Mouse (Mus musculus) cerebellum, adult (tissue): ENCODE data around the gene Myh9.
A peak's percentile ranks its signal among the peaks of the same experiment; 100 is the strongest.
"Not testable (repeated sequence)": the region's sequence is repeated elsewhere in the genome, so short reads cannot be mapped to it uniquely, and the experiment has no call there.

ENCODE experiments used
- ATAC-seq: cut with Nextera tagmentation; 2 replicates; pipeline ENCODE4 v1.9.2; 2017; ENCODE audit warnings: mild to moderate bottlenecking, moderate library complexity, mixed read lengths; ENCODE audit not compliant: insufficient number of reproducible peaks, low FRiP score, low TSS enrichment

Myh9 gene

GRCm38 (mm10) chr15:77872996-77873395, 31.0 kb upstream of the Myh9 start:
- ATAC-seq, result no peak

DNA sequence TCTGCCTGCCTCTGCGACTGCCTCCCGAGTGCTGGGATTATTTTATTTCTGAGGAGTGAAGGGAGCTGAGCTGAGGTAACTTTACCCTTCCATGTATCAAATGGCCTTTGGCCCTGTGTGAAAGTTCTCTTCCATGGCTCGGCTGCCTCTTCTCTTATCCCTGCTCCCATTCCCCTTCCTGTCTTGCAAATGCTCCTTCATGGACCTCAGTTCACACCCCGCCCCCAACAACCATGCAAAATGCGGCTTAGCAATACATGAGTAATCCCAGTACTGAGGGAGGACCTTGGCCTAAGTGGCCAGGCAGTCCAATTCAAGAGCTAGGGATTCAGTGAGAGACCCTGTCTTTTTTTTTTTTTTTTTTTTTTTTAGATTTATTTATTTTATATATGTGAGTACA, 26.4 kb upstream of the Myh9 start:
- ATAC-seq, result no peak

- ATAC-seq, result not testable (repeated sequence)
Observed at GRCm38 (mm10) chr15:77867231-77867968, 25.4 kb upstream of the Myh9 start.

DNA sequence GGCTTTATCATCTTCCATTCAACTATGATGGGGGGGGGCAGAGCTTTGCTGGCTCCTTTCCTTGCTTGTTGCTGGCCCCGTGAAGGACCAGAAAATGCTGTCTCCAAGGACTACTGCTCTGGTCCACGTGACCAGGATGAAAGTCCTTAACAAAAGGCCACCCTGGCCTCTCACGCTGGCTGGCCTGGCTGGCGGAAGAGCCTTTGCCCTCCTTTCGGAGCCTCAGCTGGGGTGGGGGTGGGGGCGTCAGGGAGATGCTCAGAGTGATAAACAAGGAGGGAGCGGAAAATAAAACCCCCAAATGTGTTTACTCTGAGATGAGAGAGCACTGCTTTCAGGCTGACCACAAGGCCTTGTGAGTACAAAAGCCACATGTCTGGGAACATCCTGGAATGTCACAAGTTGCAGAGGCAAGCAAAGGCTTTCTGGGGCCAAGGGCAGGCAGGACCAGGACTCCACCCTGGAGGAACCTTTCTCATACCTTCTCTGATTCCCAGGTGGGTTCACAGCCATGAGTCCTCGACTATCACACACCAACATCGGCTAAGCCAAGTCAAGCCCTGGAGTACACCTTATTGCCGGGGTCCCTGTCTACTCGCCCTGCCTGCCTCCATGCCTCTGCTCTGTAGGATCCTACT, 24.7 kb upstream of the Myh9 start:
- ATAC-seq, result no peak

DNA sequence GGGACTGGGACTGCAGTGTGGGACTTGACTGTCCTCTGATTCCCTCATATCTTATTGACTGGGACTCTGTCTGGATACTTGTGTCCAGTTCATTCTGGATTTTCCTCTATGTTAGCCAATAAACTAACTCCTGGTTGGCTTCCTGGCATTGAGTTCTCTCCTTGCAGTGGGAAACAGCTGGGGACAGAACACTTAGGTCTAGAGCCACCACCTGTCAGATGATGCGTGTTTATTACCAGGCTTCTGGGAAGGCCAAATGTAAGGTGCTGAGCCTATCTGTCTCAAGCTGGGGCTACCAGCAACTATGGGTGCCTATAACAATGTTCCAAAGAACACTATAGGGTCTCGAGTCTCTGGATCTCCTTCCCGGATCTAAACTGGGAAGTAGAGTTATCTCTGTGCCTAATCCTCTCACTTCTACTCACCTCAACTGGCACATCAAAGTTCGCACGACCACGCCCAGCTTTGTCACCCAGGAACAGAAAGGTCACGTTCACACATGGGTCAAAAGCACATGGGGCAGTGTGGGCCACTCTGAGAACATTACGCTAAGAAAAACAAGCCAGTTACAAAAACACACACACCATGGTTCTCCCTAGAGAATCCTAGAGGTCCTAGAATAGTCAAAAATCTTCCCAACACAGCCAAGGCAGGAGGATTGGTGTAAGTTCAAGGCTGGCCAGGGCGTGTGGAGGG, 22.2 kb upstream of the Myh9 start:
- no peak for ATAC-seq

DNA sequence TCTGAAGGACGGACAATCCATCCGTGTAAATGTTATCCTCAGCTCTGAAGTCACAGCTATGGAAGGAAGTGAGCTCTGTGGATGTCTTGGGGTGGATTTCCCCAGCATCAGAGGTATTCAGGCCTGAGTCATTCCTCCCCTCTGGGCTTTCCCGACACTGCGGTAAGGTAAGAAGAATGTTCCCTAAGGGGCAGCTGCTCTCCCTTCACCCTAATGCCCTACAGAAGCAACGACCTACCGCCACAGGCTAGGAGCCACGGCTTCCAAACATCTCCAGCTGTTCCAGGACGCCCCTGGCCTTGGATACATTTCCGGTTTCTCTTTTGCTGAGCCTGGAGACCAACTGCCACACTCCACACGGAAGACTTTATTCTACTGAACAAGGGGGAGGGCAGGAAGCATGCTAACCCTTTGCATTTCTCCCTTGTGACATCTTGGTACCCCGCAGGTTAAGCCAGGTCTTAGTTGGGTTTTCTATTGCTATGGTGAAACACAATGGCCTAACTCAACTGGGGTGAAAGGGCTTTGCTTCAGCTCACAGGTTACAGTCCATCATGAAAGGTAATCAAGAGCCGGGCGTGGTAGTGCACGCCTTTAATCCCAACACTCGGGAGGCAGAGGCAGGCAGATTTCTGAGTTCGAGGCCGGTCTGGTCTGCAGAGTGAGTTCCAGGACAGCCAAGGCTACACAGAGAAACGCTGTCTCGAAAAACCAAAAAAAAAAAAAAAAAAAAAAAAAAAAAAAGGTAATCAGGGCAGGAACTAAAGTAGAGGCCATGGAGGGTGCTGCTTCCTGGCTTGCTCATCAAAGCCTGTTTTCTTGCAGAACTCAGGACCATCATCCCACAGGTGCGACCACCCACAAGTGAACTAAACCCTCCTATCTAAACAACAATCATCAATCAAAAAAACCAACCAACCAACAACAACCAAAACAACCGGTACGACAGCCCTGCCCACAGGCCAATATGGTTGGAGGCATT, 21.3 kb upstream of the Myh9 start:
- no peak for ATAC-seq

- no peak for ATAC-seq
Observed at GRCm38 (mm10) chr15:77860081-77860665, 18.2 kb upstream of the Myh9 start.

GRCm38 (mm10) chr15:77857662-77858156, 15.7 kb upstream of the Myh9 start:
- ATAC-seq, result peak; percentile 97

DNA sequence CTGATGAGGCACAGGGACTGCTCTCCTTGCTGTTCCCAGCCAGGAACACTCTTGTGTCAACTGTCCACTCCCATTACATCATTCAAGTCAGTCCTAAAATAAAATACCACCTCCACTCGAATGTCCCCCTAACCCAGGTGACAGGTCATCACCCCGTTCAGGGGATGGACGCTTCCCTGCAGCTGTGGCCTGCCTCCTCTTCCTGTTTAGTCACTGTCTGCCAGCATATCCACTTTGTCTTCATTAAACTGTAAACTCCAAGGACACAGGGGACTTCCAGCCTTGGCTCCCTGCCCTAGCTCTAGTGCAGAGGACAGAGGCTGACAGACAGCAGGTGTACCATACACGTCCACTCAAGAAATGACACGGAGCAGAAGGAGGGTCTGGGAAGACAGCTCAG, 14.6 kb upstream of the Myh9 start:
- no peak for ATAC-seq

DNA sequence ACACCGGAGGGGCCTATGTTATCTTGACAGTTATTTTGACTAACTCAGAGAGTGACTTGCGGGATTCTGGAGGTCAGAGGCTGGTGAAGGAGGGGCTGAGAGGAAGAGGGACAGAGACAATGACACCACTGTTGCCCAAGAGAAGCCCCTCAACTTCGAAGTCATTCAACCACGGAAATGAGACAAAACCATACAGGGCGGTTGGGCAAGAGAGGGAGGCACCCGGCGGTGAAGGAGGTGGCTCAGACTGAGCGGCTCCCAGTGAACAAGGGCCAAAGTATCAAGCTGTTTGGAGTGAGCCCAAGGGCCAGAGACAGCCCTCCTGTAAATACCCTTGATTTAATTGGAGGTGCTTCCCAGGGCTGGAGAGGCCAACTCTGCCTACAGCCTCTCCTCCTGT, 13.3 kb upstream of the Myh9 start:
- no peak for ATAC-seq

DNA sequence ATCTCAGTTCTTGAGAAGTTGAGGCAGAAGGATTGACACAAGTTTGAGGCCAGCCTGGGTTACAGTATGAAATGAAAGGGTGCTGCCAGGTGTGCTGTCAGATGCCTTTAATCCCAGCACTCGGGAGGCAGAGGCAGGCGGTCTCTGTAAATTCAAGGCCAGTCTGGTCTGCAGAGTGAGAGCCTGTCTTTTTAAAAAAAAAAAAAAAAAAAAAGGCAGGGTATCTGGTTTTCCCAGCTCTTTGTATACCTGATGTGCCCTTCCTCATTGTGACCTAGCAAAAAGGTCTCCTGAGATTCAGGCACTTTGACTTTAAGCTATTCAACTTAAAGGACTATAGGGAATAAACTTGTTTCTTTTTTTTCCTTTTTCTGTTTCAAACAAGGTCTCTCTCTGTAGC, 10.0 kb upstream of the Myh9 start:
- ATAC-seq, result no peak

DNA sequence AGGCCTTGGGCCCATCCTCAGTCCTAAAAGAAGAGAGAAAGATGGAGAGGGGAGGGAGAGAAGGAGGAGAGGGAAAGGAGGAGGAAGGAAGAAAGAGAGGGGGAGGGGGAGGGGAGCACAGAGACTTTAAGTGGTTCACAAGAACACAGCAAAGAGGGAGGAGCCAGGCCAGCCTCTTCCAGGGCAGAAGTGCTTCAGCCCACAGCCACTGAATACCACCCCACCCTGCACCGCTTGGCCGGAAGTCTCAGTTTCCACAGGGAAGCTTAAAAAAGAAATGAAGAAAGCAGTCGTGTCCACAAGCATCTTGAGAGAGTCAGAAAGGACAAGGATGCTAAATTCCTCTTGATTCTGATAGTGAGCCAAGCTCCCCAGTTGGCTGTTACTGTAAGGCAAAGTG, 9.2 kb upstream of the Myh9 start:
- no peak for ATAC-seq

DNA sequence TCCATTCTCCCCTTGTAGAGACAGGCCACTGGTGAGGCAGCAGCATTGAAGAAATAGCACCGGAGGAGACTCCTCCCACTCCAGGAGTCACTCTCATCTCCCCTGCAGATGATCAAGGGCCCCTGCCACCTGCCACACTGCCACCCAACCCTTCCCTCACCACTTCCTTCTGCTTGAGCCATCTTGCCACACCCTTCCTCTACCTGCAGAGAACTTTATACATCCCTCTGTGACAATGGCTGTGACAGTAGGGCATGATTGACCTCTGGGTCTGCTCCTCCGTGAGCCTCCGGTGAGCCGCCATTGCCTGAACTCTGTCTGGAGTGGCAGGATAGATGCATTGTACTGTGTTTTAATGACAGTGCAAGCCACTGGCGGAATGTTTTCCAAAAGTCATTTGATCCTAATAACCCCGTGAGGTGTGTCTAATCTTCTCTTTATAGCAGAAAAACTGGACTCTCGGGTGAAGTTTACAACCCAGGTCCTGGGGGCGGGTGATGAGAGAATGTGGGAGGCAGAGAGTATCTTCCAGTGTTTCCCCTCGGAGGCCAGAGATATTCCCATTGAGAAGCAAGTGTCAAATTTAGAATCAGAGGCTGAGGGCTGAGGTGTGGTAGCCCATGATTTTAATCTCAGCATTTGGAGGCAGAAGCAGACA, 7.7 kb upstream of the Myh9 start:
- ATAC-seq, result no peak

DNA sequence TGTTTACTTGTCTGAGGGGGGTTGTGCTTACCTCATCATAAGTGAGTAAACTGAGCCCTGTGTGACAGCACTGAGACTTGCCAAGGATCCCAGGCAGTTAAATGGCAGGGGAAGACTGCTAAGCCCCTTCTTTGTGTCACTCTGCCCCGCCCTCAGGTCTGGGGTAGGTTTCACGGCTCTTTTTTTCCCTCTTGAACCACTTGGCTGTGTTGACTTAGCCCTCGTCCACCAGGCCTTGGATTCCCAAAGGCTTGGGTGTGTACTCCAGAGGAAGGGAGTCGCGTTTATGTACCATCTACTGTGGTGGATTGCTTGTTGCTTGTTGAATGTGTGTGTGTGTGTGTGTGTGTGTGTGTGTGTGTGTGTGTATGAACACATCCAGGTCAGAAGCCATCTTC, 7.1 kb upstream of the Myh9 start:
- no peak for ATAC-seq

- ATAC-seq, result no peak
Observed at GRCm38 (mm10) chr15:77848415-77849038, 6.6 kb upstream of the Myh9 start.

GRCm38 (mm10) chr15:77847826-77848225, 5.9 kb upstream of the Myh9 start:
- no peak for ATAC-seq

- no peak for ATAC-seq
Observed at GRCm38 (mm10) chr15:77847108-77847507, 5.1 kb upstream of the Myh9 start.

DNA sequence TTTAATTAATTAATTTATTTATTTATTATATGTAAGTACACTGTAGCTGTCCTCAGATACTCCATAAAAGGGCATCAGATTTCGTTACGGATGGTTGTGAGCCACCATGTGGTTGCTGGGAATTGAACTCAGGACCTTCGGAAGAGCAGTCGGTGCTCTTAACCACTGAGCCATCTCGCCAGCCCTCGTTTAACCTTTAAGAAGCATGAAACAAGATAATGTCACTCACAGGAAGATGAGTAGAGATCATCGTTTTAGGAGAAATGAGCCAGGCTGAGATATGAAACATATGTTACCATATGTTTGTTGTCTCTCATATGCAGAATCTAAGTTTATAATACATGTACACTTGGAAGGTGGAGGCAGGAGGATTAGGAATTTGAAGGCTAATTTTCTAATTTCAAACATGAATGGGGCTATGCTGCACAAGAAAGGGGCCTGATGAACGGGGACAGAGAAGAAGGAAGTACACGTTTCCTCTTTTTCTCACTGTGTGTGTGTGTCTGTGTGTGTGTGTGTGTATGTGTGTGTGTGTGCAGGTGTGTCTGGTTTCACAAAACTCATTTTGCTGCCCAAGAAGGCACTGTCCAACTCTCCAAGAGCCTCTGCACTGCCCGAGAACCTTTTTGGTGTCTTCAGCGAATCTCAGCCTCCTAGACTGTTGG, 4.1 kb upstream of the Myh9 start:
- not testable (repeated sequence) for ATAC-seq
